Mouse (Mus musculus): ENCODE data around the gene Lad1.
A peak's percentile ranks its signal among the peaks of the same experiment; 100 is the strongest.

The Lad1 gene

GRCm38 (mm10) chr1:135818481-135819086 lies at the start of gene Lad1:
Lad1 (plus strand) TSS chr1:135818598.
- DNase-seq: peak; percentile 74

GRCm38 (mm10) chr1:135770237-135770636 lies 48.2 kb upstream of the Lad1 start:
- no peak for DNase-seq

GRCm38 (mm10) chr1:135770896-135771572 lies 47.4 kb upstream of the Lad1 start:
- no peak for DNase-seq

- DNase-seq: no peak
These were observed 46.8 kb upstream of the Lad1 start for GRCm38 (mm10) chr1:135771573-135771970.

GRCm38 (mm10) chr1:135776596-135776995 lies 41.8 kb upstream of the Lad1 start:
- DNase-seq: no peak

- DNase-seq: no peak
These were observed 41.4 kb upstream of the Lad1 start for GRCm38 (mm10) chr1:135777046-135777445.

- no peak for DNase-seq
These were observed 39.4 kb upstream of the Lad1 start, which contains the start of gene Tnni1 for GRCm38 (mm10) chr1:135778780-135779535. Tnni1 (plus strand) TSS chr1:135779434.

- no peak for DNase-seq
These were observed 37.7 kb upstream of the Lad1 start for GRCm38 (mm10) chr1:135780649-135781048.

- DNase-seq: peak; percentile 71
These were observed 37.2 kb upstream of the Lad1 start for GRCm38 (mm10) chr1:135781220-135781619.

GRCm38 (mm10) chr1:135782816-135783215 lies 35.6 kb upstream of the Lad1 start:
- DNase-seq: no peak

- DNase-seq: peak; percentile 77
These were observed 30.6 kb upstream of the Lad1 start for GRCm38 (mm10) chr1:135787799-135788198.

GRCm38 (mm10) chr1:135788708-135789107 lies 29.7 kb upstream of the Lad1 start:
- DNase-seq: no peak

GRCm38 (mm10) chr1:135789815-135790214 lies 28.6 kb upstream of the Lad1 start:
- peak; percentile 67 for DNase-seq

- no peak for DNase-seq
These were observed 26.1 kb upstream of the Lad1 start for GRCm38 (mm10) chr1:135792143-135792939.

GRCm38 (mm10) chr1:135793370-135794215 lies 24.8 kb upstream of the Lad1 start:
- DNase-seq: no peak

GRCm38 (mm10) chr1:135794216-135795134 lies 23.9 kb upstream of the Lad1 start:
- no peak for DNase-seq

GRCm38 (mm10) chr1:135798492-135798891 lies 19.9 kb upstream of the Lad1 start:
- DNase-seq: no peak

GRCm38 (mm10) chr1:135799109-135799627 lies 19.2 kb upstream of the Lad1 start:
- DNase-seq: no peak

- no peak for DNase-seq
These were observed 18.0 kb upstream of the Lad1 start for GRCm38 (mm10) chr1:135800192-135800950.

GRCm38 (mm10) chr1:135807546-135807945 lies 10.9 kb upstream of the Lad1 start:
- no peak for DNase-seq
